Mouse (Mus musculus): ENCODE measurements at regions not wholly inside any gene's neighbourhood (a gene's known extent, or its start where the extent isn't known, plus 50 kb on each side); places are given as distances from the start of the nearest gene placed in this dataset.

GRCm38 (mm10) chr2:170266407-170267101 is 118.7 kb upstream of the Zfp217 start:
- no peak for DNase-seq (ENCODE audit: extremely low read depth, low read depth, low spot score)
- Histone ChIP-seq H3K9ac (ENCODE audit: low read depth, low read length) (peak overlapping the region; percentile 15; the same call in 1 of the 2 replicates), H3K4me1 (ENCODE audit: control insufficient read depth, insufficient read depth, low read length) (peaks cover 10% of the 10 kb centered on the region), H3K36me3 (ENCODE audit: control insufficient read depth, insufficient read depth, low read length) (no peaks in the 10 kb centered on the region), H3K27ac (replicated peaks; ENCODE audit: insufficient read depth, low read depth, low read length) (peak overlapping the region; percentile 37; the same call in 1 of the 2 replicates), H3K4me3 (ENCODE audit: insufficient read depth, low read depth, low read length) (peak overlapping the region; percentile 36), H3K27me3 (ENCODE audit: control insufficient read depth, insufficient read depth, low read length) (no peaks in the 10 kb centered on the region), H3K79me2 (ENCODE audit: control insufficient read depth, insufficient read depth, low read length) (no peaks in the 10 kb centered on the region)
- WGBS: 18% methylated on average over 16 of the region's 16 CpGs
- TF ChIP-seq CTCF (IDR thresholded peaks at IDR 0.05; ENCODE audit: low read depth, low read length): peak; percentile 60; the same call in 1 of the 2 replicates
- no peak for TF ChIP-seq POLR2A (IDR thresholded peaks at IDR 0.05; ENCODE audit: extremely low read depth, insufficient read depth, low read length)

- Histone ChIP-seq H3K36me3 (ENCODE audit: control insufficient read depth, insufficient read depth, low read length) (no peaks in the 10 kb centered on the region), H3K4me1 (ENCODE audit: control insufficient read depth, insufficient read depth, low read length) (peaks cover 10% of the 10 kb centered on the region), H3K27me3 (ENCODE audit: control insufficient read depth, insufficient read depth, low read length) (no peaks in the 10 kb centered on the region), H3K9ac (ENCODE audit: low read depth, low read length) (no peak overlapping the region), H3K79me2 (ENCODE audit: control insufficient read depth, insufficient read depth, low read length) (no peaks in the 10 kb centered on the region), H3K27ac (replicated peaks; ENCODE audit: insufficient read depth, low read depth, low read length) (no peak overlapping the region), H3K4me3 (ENCODE audit: insufficient read depth, low read depth, low read length) (no peak overlapping the region)
- WGBS: 61% methylated on average over 4 of the region's 4 CpGs
- TF ChIP-seq CTCF (IDR thresholded peaks at IDR 0.05; ENCODE audit: low read depth, low read length) (no peak), POLR2A (IDR thresholded peaks at IDR 0.05; ENCODE audit: extremely low read depth, insufficient read depth, low read length) (no peak)
- no peak for DNase-seq (ENCODE audit: extremely low read depth, low read depth, low spot score)
Measured at GRCm38 (mm10) chr2:170263594-170263993, 115.7 kb upstream of the Zfp217 start.

- Histone ChIP-seq H3K27ac (replicated peaks; ENCODE audit: insufficient read depth, low read depth, low read length) (no peak overlapping the region), H3K4me1 (ENCODE audit: control insufficient read depth, insufficient read depth, low read length) (no peaks in the 10 kb centered on the region; the same call in 1 of the 2 replicates), H3K9ac (ENCODE audit: low read depth, low read length) (no peak overlapping the region), H3K27me3 (ENCODE audit: control insufficient read depth, insufficient read depth, low read length) (no peaks in the 10 kb centered on the region), H3K79me2 (ENCODE audit: control insufficient read depth, insufficient read depth, low read length) (no peaks in the 10 kb centered on the region), H3K36me3 (ENCODE audit: control insufficient read depth, insufficient read depth, low read length) (no peaks in the 10 kb centered on the region), H3K4me3 (ENCODE audit: insufficient read depth, low read depth, low read length) (no peak overlapping the region)
- no peak for DNase-seq (ENCODE audit: extremely low read depth, low read depth, low spot score)
- 100% methylated on average over 2 of the region's 2 CpGs for WGBS
- TF ChIP-seq POLR2A (IDR thresholded peaks at IDR 0.05; ENCODE audit: extremely low read depth, insufficient read depth, low read length) (no peak), CTCF (IDR thresholded peaks at IDR 0.05; ENCODE audit: low read depth, low read length) (no peak)
Measured at GRCm38 (mm10) chr2:170261191-170261590, 113.3 kb upstream of the Zfp217 start.

GRCm38 (mm10) chr2:170259662-170260457 is 112.0 kb upstream of the Zfp217 start:
- no peak overlapping the region for H3K4me3 ChIP-seq (ENCODE audit: insufficient read depth, low read depth, low read length)
- no peak overlapping the region for H3K27ac ChIP-seq (replicated peaks; ENCODE audit: insufficient read depth, low read depth, low read length)
- 77% methylated on average over 10 of the region's 10 CpGs for WGBS
- H3K4me1 ChIP-seq (ENCODE audit: control insufficient read depth, insufficient read depth, low read length): no peaks in the 10 kb centered on the region; the same call in 1 of the 2 replicates
- H3K79me2 ChIP-seq (ENCODE audit: control insufficient read depth, insufficient read depth, low read length): no peaks in the 10 kb centered on the region
- no peak for DNase-seq (ENCODE audit: extremely low read depth, low read depth, low spot score)
- H3K27me3 ChIP-seq (ENCODE audit: control insufficient read depth, insufficient read depth, low read length): no peaks in the 10 kb centered on the region
- TF ChIP-seq POLR2A (IDR thresholded peaks at IDR 0.05; ENCODE audit: extremely low read depth, insufficient read depth, low read length) (no peak), CTCF (IDR thresholded peaks at IDR 0.05; ENCODE audit: low read depth, low read length) (no peak)
- no peak overlapping the region for H3K9ac ChIP-seq (ENCODE audit: low read depth, low read length)
- no peaks in the 10 kb centered on the region for H3K36me3 ChIP-seq (ENCODE audit: control insufficient read depth, insufficient read depth, low read length)

- no peak for DNase-seq (ENCODE audit: extremely low read depth, low read depth, low spot score)
- no peak overlapping the region for H3K27ac ChIP-seq (replicated peaks; ENCODE audit: insufficient read depth, low read depth, low read length)
Measured at GRCm38 (mm10) chr2:170258367-170258766, 110.5 kb upstream of the Zfp217 start.

More at GRCm38 (mm10) chr2:170258367-170258766, 110.5 kb upstream of the Zfp217 start:
- Histone ChIP-seq H3K79me2 (ENCODE audit: control insufficient read depth, insufficient read depth, low read length) (no peaks in the 10 kb centered on the region), H3K4me3 (ENCODE audit: insufficient read depth, low read depth, low read length) (no peak overlapping the region), H3K9ac (ENCODE audit: low read depth, low read length) (no peak overlapping the region), H3K4me1 (ENCODE audit: control insufficient read depth, insufficient read depth, low read length) (no peaks in the 10 kb centered on the region; the same call in 1 of the 2 replicates), H3K27me3 (ENCODE audit: control insufficient read depth, insufficient read depth, low read length) (no peaks in the 10 kb centered on the region), H3K36me3 (ENCODE audit: control insufficient read depth, insufficient read depth, low read length) (no peaks in the 10 kb centered on the region)
- 61% methylated on average over 13 of the region's 13 CpGs for WGBS
- no peak for TF ChIP-seq CTCF (IDR thresholded peaks at IDR 0.05; ENCODE audit: low read depth, low read length)
- no peak for TF ChIP-seq POLR2A (IDR thresholded peaks at IDR 0.05; ENCODE audit: extremely low read depth, insufficient read depth, low read length)

All from liver, adult 2 months (tissue).